Comparison of ENCODE assay signal across 18 mouse cellular contexts in genomic region chr17:27304842-27305241, GRCm38 (mm10).
DNase-seq lines count a peak whose midpoint lies in the region; ATAC-seq lines count a peak whose summit lies in the region.
"Had no signal": no experiment of that assay in that cellular context is flagged by ENCODE, and none has a peak within 500 bp of the region (broad histone marks: within the 10 kb centered on the region; RNA-seq: fewer than 3 reads in every experiment).

No protein-coding gene starts in this region.

- no peak overlapping the region for H3K4me2 ChIP-seq in hindbrain, embryonic 11.5 days (replicated peaks; ENCODE audit: low read depth, low read length)
- no peak overlapping the region for H3K4me2 ChIP-seq in hindbrain, embryonic 14.5 days (replicated peaks)
- no peak overlapping the region for H3K4me2 ChIP-seq in forebrain, embryonic 12.5 days
- no peak overlapping the region for H3K4me2 ChIP-seq in kidney, embryonic 16.5 days (replicated peaks; ENCODE audit: low read depth, low read length)
- H3K4me2 ChIP-seq: embryonic facial prominence, embryonic 15.5 days; heart, embryonic 12.5 days; neural tube, embryonic 12.5 days had no signal

- no peak overlapping the region for H3K27ac ChIP-seq in hindbrain, embryonic 11.5 days (ENCODE audit: low read depth, low read length)
- H3K27ac ChIP-seq in hindbrain, embryonic 14.5 days, result no peak overlapping the region
- H3K27ac ChIP-seq in forebrain, embryonic 12.5 days, result no peak overlapping the region
- H3K27ac ChIP-seq in kidney, embryonic 16.5 days (ENCODE audit: low read length), result 0 out of 2 replicates have a peak overlapping the region, but pooled peaks have one; percentile 27
- H3K27ac ChIP-seq: neural tube, embryonic 12.5 days had no signal

- 70% methylated on average over 3 of the region's 3 CpGs for WGBS in hindbrain, embryonic 11.5 days
- 60% methylated on average over 3 of the region's 3 CpGs for WGBS in hindbrain, embryonic 14.5 days
- WGBS in forebrain, embryonic 12.5 days, result 61% methylated on average over 3 of the region's 3 CpGs
- 26% methylated on average over 3 of the region's 3 CpGs for WGBS in kidney, embryonic 16.5 days

- no peaks in the 10 kb centered on the region; the same call in 1 of the 2 replicates for H3K4me1 ChIP-seq in hindbrain, embryonic 11.5 days (replicated peaks; ENCODE audit: control insufficient read depth, insufficient read depth, low read length)
- H3K4me1 ChIP-seq in hindbrain, embryonic 14.5 days (replicated peaks; ENCODE audit: control insufficient read depth, insufficient read depth, low read length), result no peaks in the 10 kb centered on the region
- H3K4me1 ChIP-seq in forebrain, embryonic 12.5 days, result peaks cover 3% of the 10 kb centered on the region; the same call in 1 of the 2 replicates
- 0 out of 2 replicates have a peak, but pooled peaks cover 8% of the 10 kb centered on the region for H3K4me1 ChIP-seq in kidney, embryonic 16.5 days (ENCODE audit: insufficient read depth, low read length)

- no peak overlapping the region for H3K4me3 ChIP-seq in hindbrain, embryonic 11.5 days (ENCODE audit: low read depth, low read length)
- no peak overlapping the region for H3K4me3 ChIP-seq in hindbrain, embryonic 14.5 days (replicated peaks; ENCODE audit: low read length)
- no peak overlapping the region for H3K4me3 ChIP-seq in forebrain, embryonic 12.5 days (replicated peaks)
- H3K4me3 ChIP-seq in kidney, embryonic 16.5 days (ENCODE audit: low read length), result no peak overlapping the region
- H3K4me3 ChIP-seq: embryonic facial prominence, embryonic 15.5 days; heart, embryonic 12.5 days; neural tube, embryonic 12.5 days had no signal

- intact Hi-C loops in gastrocnemius, postnatal 36 days (cut with DNase I), result no loop called here

- no peaks in the 10 kb centered on the region for H3K27me3 ChIP-seq in hindbrain, embryonic 11.5 days (ENCODE audit: control insufficient read depth, insufficient read depth, low read length)
- no peaks in the 10 kb centered on the region for H3K27me3 ChIP-seq in hindbrain, embryonic 14.5 days (ENCODE audit: control insufficient read depth, insufficient read depth, low read length)
- H3K27me3 ChIP-seq in forebrain, embryonic 12.5 days, result peaks cover 9% of the 10 kb centered on the region; the same call in 1 of the 2 replicates
- no peaks in the 10 kb centered on the region for H3K27me3 ChIP-seq in kidney, embryonic 16.5 days (ENCODE audit: insufficient read depth, low read length)
- H3K27me3 ChIP-seq: embryonic facial prominence, embryonic 15.5 days; neural tube, embryonic 12.5 days had no signal

- no peak for ATAC-seq in hindbrain, embryonic 11.5 days (ENCODE audit: low FRiP score)
- ATAC-seq in hindbrain, embryonic 14.5 days (ENCODE audit: low FRiP score), result no peak
- ATAC-seq in forebrain, embryonic 12.5 days (ENCODE audit: low FRiP score), result 0 out of 2 replicates have a peak, but pooled peaks have one; percentile 44
- peak; percentile 81 for ATAC-seq in kidney, embryonic 16.5 days (ENCODE audit: low FRiP score, low TSS enrichment)
- ATAC-seq: inflammation-experienced regulatory T-cells, adult 6 months; liver, postnatal 0 days; Patski had no signal

- DNase-seq in hindbrain, embryonic 11.5 days (ENCODE audit: low spot score), result peak; percentile 31
- no peak for DNase-seq in hindbrain, embryonic 14.5 days (ENCODE audit: low spot score)
- peak; percentile 46 for DNase-seq in R1 (ENCODE audit: low read depth, low spot score)
- no peak for DNase-seq in spleen, postnatal 10 days (ENCODE audit: low spot score in 2 of 2)
- DNase-seq in gastrocnemius, postnatal 36 days, result no peak
- DNase-seq in thymus, postnatal 10 days (ENCODE audit: low spot score in 2 of 2), result no peak
- DNase-seq: adrenal gland, postnatal 14 days; cerebellum, adult 11-12 months; liver, postnatal 0 days; right cerebral cortex, postnatal 14 days; thymus, postnatal 4 days had no signal

- H3K36me3 ChIP-seq in hindbrain, embryonic 11.5 days (ENCODE audit: control insufficient read depth, insufficient read depth, low read length), result no peaks in the 10 kb centered on the region
- no peaks in the 10 kb centered on the region for H3K36me3 ChIP-seq in hindbrain, embryonic 14.5 days (replicated peaks; ENCODE audit: control insufficient read depth, insufficient read depth)
- no peaks in the 10 kb centered on the region for H3K36me3 ChIP-seq in forebrain, embryonic 12.5 days (replicated peaks)
- H3K36me3 ChIP-seq in kidney, embryonic 16.5 days (ENCODE audit: insufficient read depth, low read length), result no peaks in the 10 kb centered on the region
- H3K36me3 ChIP-seq: embryonic facial prominence, embryonic 15.5 days; heart, embryonic 12.5 days; neural tube, embryonic 12.5 days had no signal

- H3K9me3 ChIP-seq in hindbrain, embryonic 11.5 days (ENCODE audit: control insufficient read depth, low read length), result no peaks in the 10 kb centered on the region
- no peaks in the 10 kb centered on the region for H3K9me3 ChIP-seq in hindbrain, embryonic 14.5 days (ENCODE audit: control insufficient read depth, low read length)
- no peaks in the 10 kb centered on the region for H3K9me3 ChIP-seq in forebrain, embryonic 12.5 days
- H3K9me3 ChIP-seq in kidney, embryonic 16.5 days (ENCODE audit: low read length), result no peaks in the 10 kb centered on the region
- H3K9me3 ChIP-seq: embryonic facial prominence, embryonic 15.5 days; heart, embryonic 12.5 days; neural tube, embryonic 12.5 days had no signal

- no peak overlapping the region for H3K9ac ChIP-seq in hindbrain, embryonic 11.5 days (ENCODE audit: low read depth, low read length)
- no peak overlapping the region for H3K9ac ChIP-seq in hindbrain, embryonic 14.5 days
- no peak overlapping the region for H3K9ac ChIP-seq in forebrain, embryonic 12.5 days
- no peak overlapping the region for H3K9ac ChIP-seq in kidney, embryonic 16.5 days (replicated peaks; ENCODE audit: low read length)
- H3K9ac ChIP-seq: embryonic facial prominence, embryonic 15.5 days; heart, embryonic 12.5 days; liver, postnatal 0 days; neural tube, embryonic 12.5 days had no signal

Comparison
In these comparisons a context has a peak if more than half of its experiments do, and no peak if none do; other contexts are left out.
1. DNase-seq: peak in hindbrain, embryonic 11.5 days (single experiment) and R1 (single experiment); none in hindbrain, embryonic 14.5 days (single experiment), spleen, postnatal 10 days (0 of 2), gastrocnemius, postnatal 36 days (0 of 2) and thymus, postnatal 10 days (0 of 2).
2. ATAC-seq: peak in forebrain, embryonic 12.5 days (single experiment) and kidney, embryonic 16.5 days (single experiment); none in hindbrain, embryonic 11.5 days (single experiment) and hindbrain, embryonic 14.5 days (single experiment).